35 mouse cellular contexts compared by ENCODE assay signal in the genomic region with DNA sequence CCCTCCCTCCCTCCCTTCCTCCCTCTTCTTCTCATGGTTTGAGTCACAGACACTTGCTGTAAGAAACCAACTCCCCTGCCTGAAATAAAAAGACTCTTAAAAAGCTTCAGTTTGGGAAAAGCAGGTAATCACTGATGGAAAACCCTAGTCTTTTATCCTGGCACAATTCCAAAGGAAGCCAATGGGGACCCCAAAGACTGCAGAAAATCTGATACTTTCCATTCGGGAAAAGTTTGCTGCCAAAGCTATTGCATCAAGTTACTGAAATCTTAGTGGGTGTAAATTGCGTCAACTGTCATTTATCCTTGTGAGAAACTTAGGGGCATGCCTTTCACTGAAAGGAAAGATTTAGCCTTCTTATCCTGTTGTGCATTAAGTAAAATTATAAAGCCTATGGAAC.
"Had no signal": no experiment of that assay in that cellular context is flagged by ENCODE, and none has a peak within 500 bp of the region (broad histone marks: within the 10 kb centered on the region; RNA-seq: fewer than 3 reads in every experiment).

No protein-coding gene starts in this region.

- H3K27me3 ChIP-seq: heart, embryonic 12.5 days; heart, embryonic 13.5 days; heart, embryonic 15.5 days; hindbrain, embryonic 12.5 days; hindbrain, embryonic 13.5 days; hindbrain, embryonic 15.5 days; intestine, embryonic 15.5 days; kidney, embryonic 15.5 days had no signal

- H3K27ac ChIP-seq: heart, embryonic 10.5 days; heart, embryonic 13.5 days; heart, embryonic 15.5 days; hindbrain, embryonic 10.5 days; hindbrain, embryonic 12.5 days; hindbrain, embryonic 13.5 days; hindbrain, embryonic 14.5 days; hindbrain, embryonic 15.5 days; hindbrain, postnatal 0 days; intestine, embryonic 15.5 days; kidney, embryonic 15.5 days; kidney, postnatal 0 days; layer of hippocampus, adult 2 months had no signal

- H3K9ac ChIP-seq: heart, embryonic 12.5 days; heart, embryonic 13.5 days; heart, embryonic 15.5 days; hindbrain, embryonic 12.5 days; hindbrain, embryonic 13.5 days; hindbrain, embryonic 14.5 days; hindbrain, embryonic 15.5 days; intestine, embryonic 15.5 days; kidney, embryonic 15.5 days had no signal

- ATAC-seq: hindbrain, embryonic 16.5 days; hindbrain, postnatal 0 days; inflammation-experienced regulatory T-cells, adult 6 months; intestine, embryonic 15.5 days; intestine, embryonic 16.5 days; intestine, postnatal 0 days had no signal

- H3K36me3 ChIP-seq: heart, embryonic 10.5 days; heart, embryonic 12.5 days; heart, embryonic 13.5 days; heart, embryonic 15.5 days; hindbrain, embryonic 10.5 days; hindbrain, embryonic 12.5 days; hindbrain, embryonic 13.5 days; hindbrain, embryonic 15.5 days; intestine, embryonic 15.5 days; kidney, embryonic 15.5 days had no signal

- H3K4me3 ChIP-seq: heart, embryonic 10.5 days; heart, embryonic 12.5 days; heart, embryonic 13.5 days; heart, embryonic 15.5 days; hindbrain, embryonic 10.5 days; hindbrain, embryonic 12.5 days; hindbrain, embryonic 13.5 days; hindbrain, embryonic 15.5 days; intestine, embryonic 15.5 days; kidney, embryonic 15.5 days; layer of hippocampus, adult 2 months had no signal

- DNase-seq: heart, postnatal 10 days; heart, postnatal 14 days; heart, postnatal 36 days; heart, postnatal 4 days; kidney, adult 11 months; kidney, adult 18-20 months; kidney, adult 2 months; kidney, adult 8-10 months; kidney, adult 9 months; kidney, postnatal 10 days; kidney, postnatal 14 days; kidney, postnatal 25 days; kidney, postnatal 36 days; kidney, postnatal 4 days; layer of hippocampus, adult 9-11 months; layer of hippocampus, postnatal 36 days had no signal

- H3K9me3 ChIP-seq: heart, embryonic 10.5 days; heart, embryonic 12.5 days; heart, embryonic 13.5 days; heart, embryonic 15.5 days; hindbrain, embryonic 10.5 days; hindbrain, embryonic 12.5 days; hindbrain, embryonic 13.5 days; hindbrain, embryonic 15.5 days; intestine, embryonic 15.5 days; kidney, embryonic 15.5 days had no signal

- H3K4me1 ChIP-seq: heart, embryonic 10.5 days; heart, embryonic 12.5 days; heart, embryonic 13.5 days; heart, embryonic 15.5 days; hindbrain, embryonic 10.5 days; hindbrain, embryonic 12.5 days; hindbrain, embryonic 15.5 days; intestine, embryonic 15.5 days had no signal

- H3K4me2 ChIP-seq: heart, embryonic 11.5 days; heart, embryonic 12.5 days; heart, embryonic 13.5 days; heart, embryonic 15.5 days; hindbrain, embryonic 12.5 days; hindbrain, embryonic 13.5 days; hindbrain, embryonic 14.5 days; hindbrain, embryonic 15.5 days; intestine, embryonic 15.5 days; kidney, embryonic 15.5 days had no signal
